Mouse (Mus musculus) kidney, postnatal 4 days (tissue): ENCODE results near the gene Sh2b3.

ENCODE experiments used
- DNase-seq, 2 experiments: peaks; one replicate each; pipeline ENCODE4 v3.0.0; 2021; ENCODE audit warnings: mixed read lengths in 2 of 2

Sh2b3 gene

GRCm38 (mm10) chr5:121822786-121823505 lies 14.5 kb downstream of the Sh2b3 start:
- peak in 1 of 2 experiments; percentile 13 for DNase-seq

DNA sequence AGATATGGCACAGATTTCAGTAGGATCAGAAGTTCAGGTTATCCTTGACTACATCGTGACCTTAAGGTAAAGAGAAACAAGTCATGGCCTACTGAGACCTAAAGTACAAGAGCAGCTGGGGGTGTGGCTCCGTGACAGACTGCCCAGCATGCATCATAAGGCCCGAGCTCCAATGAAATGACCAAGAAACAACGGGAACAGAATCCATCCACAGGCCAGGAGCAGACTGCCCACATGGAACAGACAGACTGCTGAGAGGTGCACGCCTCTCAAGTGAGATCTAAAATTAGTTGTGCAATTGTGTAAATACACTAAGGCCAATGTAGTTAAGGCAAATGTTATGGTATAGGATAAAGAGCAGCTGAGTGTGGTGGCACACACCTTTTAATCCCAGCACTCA lies 15.9 kb downstream of the Sh2b3 start:
- DNase-seq, result peak in 1 of 2 experiments; percentile 15

- peak in 1 of 2 experiments; percentile 6 for DNase-seq
These were observed 16.3 kb downstream of the Sh2b3 start for GRCm38 (mm10) chr5:121821116-121821515.

- DNase-seq, result no peak
These were observed 16.8 kb downstream of the Sh2b3 start for GRCm38 (mm10) chr5:121820657-121821056.

GRCm38 (mm10) chr5:121820161-121820560 lies 17.3 kb downstream of the Sh2b3 start:
- no peak for DNase-seq

- DNase-seq, result no peak
These were observed 17.9 kb downstream of the Sh2b3 start for GRCm38 (mm10) chr5:121819559-121819958.

DNA sequence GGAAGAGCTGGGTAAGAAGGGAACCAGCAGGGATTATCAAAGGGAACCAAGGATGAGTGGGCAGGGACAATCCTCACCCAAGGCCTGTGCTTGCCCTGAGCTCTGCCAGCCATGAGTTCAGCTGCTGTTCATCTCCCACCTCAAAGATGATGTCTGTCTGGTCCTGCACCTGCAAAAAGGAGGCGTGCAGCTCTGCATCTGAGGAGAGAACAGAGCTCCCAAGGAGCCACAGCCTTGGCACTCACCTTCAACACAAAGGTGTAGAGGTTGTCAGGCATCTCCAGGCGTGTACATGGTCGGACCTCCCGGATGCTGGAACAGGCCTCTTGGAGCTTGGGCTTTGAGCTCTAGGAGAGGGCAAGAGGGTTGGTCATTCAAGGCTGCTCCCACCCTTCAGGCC lies 18.6 kb downstream of the Sh2b3 start:
- DNase-seq, result no peak

DNA sequence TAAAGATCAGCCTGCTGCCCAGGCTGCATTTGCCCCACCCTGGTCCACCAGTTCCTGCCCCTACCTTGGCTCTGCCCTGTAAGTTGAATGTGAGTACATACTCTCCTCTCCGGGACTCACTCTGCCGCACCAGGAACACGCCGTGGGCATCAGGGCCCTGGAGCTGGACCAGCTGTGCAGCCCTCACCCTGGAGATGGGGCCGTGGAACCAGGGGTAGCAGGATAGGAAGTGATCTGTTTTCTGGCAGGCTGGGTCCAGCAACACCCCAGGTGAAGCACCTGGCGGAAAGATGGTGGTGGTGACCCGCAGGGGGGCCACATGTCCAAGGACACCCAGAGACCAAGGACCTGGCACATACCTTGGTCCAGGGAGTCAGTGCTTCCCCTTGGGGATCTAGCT lies 19.0 kb downstream of the Sh2b3 start:
- no peak for DNase-seq

- DNase-seq, result no peak
These were observed 19.9 kb downstream of the Sh2b3 start for GRCm38 (mm10) chr5:121817551-121817950.

DNA sequence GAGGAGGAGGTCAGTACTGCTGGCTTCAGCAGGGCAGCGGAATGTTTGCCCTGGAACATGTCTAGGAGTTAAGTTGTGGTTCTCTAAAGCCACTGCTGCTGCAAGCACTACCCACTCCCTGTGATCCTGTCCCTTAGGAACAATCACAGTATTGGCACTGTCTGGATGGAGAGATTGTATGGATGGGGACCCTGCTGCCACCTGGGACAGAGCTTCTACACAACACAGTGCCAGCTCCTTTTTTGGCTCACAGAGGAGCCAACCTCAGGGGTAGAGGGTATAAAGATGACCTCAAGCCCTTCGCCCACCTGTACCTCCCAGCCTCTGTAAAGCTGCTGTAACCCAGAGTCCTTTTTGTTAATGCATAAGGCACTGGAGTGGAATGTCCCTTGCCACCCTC lies 20.8 kb downstream of the Sh2b3 start:
- DNase-seq, result no peak

DNA sequence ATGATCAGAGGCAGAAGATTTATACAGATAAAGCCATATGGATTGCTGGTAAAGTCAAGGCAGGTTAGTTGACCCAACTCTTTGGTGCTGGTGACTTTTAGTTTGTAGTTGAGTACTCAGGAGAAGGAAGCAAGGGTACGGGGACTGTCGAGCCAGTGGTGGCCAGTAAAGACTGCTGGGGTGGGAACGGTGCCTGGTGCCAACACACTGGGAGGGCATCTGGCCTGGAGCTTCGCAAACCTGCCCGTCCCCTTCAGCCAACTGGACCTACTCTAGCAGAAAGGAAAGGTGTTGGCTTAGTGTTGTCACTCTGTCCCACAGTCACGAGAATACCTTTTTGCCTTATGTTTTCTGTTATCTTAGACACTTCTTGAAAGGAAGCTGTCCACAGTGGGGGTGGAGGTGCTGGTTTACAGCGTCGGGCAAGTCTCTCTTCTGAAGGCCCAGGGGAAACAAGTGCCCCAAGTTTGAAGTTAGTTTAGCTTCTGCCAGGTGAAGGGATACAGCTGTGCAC lies 21.5 kb downstream of the Sh2b3 start:
- no peak for DNase-seq

DNA sequence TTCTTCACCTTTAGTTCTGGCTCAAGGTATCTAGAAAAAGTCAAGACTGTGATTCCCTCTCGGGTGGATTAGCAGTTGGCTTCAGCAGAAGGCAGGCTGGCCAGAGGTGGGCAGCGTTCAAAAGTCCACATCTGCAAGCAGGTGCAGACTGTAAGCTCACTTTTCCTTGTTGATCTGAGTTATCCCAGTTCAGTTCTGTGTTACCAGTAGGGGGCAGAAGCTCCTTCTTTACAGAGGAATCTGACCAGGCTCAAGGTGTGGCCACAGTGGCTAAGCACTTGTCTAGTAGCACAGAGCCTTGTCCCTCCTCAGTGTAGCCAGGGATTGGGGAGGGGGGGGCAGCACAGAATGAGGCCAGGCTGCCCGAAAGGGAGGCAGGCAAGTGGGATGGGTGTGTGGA lies 22.4 kb downstream of the Sh2b3 start:
- peak; percentile 67 to 81 for DNase-seq

- DNase-seq, result no peak
These were observed 23.7 kb downstream of the Sh2b3 start for GRCm38 (mm10) chr5:121813744-121814143.

DNA sequence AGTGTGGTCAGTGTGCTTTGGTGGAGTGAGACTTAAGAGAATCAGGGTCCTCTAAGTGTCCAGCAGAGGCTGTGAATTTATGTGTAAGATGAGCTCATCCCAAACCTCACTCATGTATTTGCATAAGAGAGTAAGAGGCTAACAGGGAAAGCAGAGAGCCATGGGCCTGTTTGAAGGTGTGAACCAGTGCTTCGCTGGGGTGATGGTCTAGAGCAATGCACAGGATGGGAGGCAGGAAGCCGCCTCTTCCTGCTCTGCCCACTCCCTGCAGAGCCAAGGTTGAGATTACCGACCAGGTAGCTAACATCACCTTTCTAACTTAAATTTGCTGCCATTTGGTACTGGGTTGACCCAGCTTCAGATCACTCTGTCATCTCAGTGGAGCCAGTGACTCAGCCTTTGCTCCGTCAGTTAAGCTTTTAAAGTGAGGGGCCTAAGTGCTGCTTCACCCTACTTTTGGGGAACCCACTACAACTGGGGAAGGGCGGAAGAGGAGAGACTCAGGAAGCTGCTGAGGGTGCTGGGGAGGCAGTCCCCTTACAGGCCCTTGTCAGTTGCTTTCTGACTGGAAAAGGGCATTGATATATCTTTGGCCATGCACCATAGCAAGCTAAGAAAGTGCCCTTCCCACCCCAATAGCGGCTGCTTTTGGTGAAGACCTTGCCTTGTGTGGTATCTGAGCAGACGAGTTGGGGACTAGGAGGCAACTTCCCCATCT lies 24.8 kb downstream of the Sh2b3 start:
- DNase-seq, result no peak

DNA sequence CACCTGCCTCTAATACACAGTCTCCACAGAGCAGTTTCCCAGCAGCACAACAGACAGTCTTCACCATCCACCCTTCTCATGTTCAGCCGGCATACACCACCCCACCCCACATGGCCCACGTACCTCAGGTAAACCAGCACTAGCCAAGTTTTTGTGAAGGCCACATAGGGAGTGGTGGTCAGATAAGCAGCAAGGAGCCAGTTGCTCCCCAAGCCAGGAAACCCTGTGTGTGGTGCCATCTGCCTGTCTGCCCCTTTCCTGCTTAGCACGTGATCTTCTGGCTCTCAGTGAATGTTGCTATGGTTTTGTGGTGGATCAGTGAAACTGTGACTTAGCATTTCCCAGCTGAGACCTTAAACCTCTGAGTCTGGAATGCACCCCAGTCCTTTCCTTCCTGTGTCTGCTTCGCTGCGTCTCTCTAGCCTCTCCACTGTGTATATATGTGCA lies 25.9 kb downstream of the Sh2b3 start:
- no peak for DNase-seq

GRCm38 (mm10) chr5:121810331-121811151 lies 26.9 kb downstream of the Sh2b3 start:
- DNase-seq, result no peak

GRCm38 (mm10) chr5:121809667-121810224 lies 27.7 kb downstream of the Sh2b3 start:
- peak; percentile 56 to 66 for DNase-seq

DNA sequence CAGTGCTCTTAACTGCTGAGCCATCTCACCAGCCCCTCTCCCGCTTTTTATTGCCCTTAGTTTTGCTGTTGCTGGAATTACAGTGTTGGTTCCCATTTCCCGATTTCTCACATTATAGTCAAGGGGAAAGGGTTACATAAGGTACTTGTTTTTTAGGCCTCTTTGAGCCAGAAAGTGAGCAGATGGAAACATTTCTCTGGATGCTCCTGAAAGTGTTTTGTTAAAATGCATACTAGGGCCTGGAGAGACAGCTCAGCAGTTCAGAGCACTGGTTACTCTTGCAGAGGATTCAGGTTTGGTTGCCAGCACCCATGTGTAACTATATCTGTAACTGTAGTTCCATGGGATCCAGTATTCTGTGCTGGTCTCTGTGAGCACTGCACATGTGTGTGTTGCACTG lies 29.2 kb downstream of the Sh2b3 start:
- no peak for DNase-seq

- no peak for DNase-seq
These were observed 30.3 kb downstream of the Sh2b3 start for GRCm38 (mm10) chr5:121807186-121807585.

DNA sequence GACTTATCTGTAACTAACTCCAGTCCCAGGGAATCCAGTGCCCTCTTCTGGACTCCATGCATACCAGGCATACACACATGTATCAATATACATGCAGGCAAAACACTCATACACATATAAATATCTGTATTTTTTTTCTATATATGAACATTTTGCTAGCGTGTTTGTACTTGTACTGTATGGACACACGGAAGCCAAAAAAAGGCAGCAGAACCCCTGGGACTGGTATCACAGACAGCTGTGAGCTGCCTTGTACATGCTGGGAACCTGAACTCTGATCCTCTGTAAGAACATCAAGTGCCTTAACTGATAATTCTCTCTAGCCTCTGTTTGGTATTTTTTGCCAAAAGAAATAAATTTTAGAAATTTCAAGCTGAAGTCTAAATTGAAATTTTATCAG lies 39.0 kb downstream of the Sh2b3 start:
- DNase-seq, result no peak

DNA sequence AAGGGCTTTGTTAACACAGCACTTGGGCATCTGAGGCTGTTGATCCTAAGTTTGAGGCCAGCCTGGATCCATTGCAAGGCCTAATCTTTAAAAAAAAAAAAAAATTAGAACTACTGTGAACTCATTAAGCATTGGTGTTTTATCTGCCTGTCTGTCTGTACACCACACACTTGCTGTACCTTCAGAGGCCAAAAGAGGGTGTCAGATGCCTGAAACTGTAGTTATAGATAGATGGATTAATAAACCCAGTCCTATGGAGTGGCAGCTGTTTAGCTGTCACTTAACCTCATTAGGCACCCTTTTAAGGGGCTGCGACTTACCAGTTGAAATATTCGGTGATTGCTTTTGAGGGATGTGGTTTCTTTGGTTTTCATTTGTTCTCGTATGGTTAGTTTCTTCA lies 41.6 kb downstream of the Sh2b3 start:
- no peak for DNase-seq

- no peak for DNase-seq
These were observed 46.4 kb downstream of the Sh2b3 start for GRCm38 (mm10) chr5:121791026-121791425.
